Mouse (Mus musculus) E14TG2a.4 (cell line): ENCODE results near the gene Prkce.

Experiments used
- H3K27me3 ChIP-seq: 2 replicates; pipeline ENCODE4 v1.6.1; 2014; ENCODE audit warnings: low read length, control low read depth; ENCODE audit not compliant: insufficient read depth
- H3K36me3 ChIP-seq: 2 replicates; pipeline ENCODE4 v1.6.1; 2014; ENCODE audit warnings: low read length, control low read depth; ENCODE audit not compliant: insufficient read depth
- H3K4me1 ChIP-seq: replicated peaks from 2 replicates; pipeline ENCODE4 v1.6.1; 2014; ENCODE audit warnings: low read depth, low read length, control low read depth
- H3K4me3 ChIP-seq: replicated peaks from 2 replicates; pipeline ENCODE4 v1.5.1; 2014; ENCODE audit warnings: mild to moderate bottlenecking, low read length
- H3K9me3 ChIP-seq: 2 replicates; pipeline ENCODE4 v1.6.1; 2014; ENCODE audit warnings: low read length, control low read depth
- CTCF ChIP-seq: conservative IDR thresholded peaks from 2 replicates; pipeline ENCODE4 v1.5.1; 2014; ENCODE audit warnings: low read length
- NANOG ChIP-seq: IDR thresholded peaks from 2 replicates; pipeline ENCODE4 v1.6.1; 2014; ENCODE audit warnings: borderline replicate concordance, low read length, mixed read lengths
- POU5F1 ChIP-seq: IDR thresholded peaks from 2 replicates; pipeline ENCODE4 v1.6.1; 2014; ENCODE audit warnings: low read length, borderline replicate concordance

The Prkce gene

GRCm38 (mm10) chr17:86539881-86540430 lies 372.4 kb downstream of the Prkce start:
- Histone ChIP-seq H3K4me3 (no peak overlapping the region), H3K27me3 (no peaks in the 10 kb centered on the region), H3K36me3 (no peaks in the 10 kb centered on the region), H3K9me3 (no peaks in the 10 kb centered on the region), H3K4me1 (peaks cover 8% of the 10 kb centered on the region)
- TF ChIP-seq POU5F1 (no peak), CTCF (no peak), NANOG (no peak)

- TF ChIP-seq NANOG (no peak), CTCF (no peak), POU5F1 (no peak)
- Histone ChIP-seq H3K9me3 (no peaks in the 10 kb centered on the region), H3K36me3 (no peaks in the 10 kb centered on the region), H3K4me3 (no peak overlapping the region), H3K27me3 (no peaks in the 10 kb centered on the region), H3K4me1 (no peaks in the 10 kb centered on the region)
Measured at GRCm38 (mm10) chr17:86546529-86546928, 378.9 kb downstream of the Prkce start.

GRCm38 (mm10) chr17:86549128-86549527 lies 381.5 kb downstream of the Prkce start:
- Histone ChIP-seq H3K4me3 (no peak overlapping the region), H3K4me1 (no peaks in the 10 kb centered on the region), H3K36me3 (no peaks in the 10 kb centered on the region), H3K27me3 (no peaks in the 10 kb centered on the region), H3K9me3 (no peaks in the 10 kb centered on the region)
- TF ChIP-seq POU5F1, result no peak
- no peak for TF ChIP-seq CTCF
- TF ChIP-seq NANOG, result no peak

GRCm38 (mm10) chr17:86551561-86551960 lies 384.0 kb downstream of the Prkce start:
- no peaks in the 10 kb centered on the region for H3K4me1 ChIP-seq
- no peaks in the 10 kb centered on the region for H3K27me3 ChIP-seq
- H3K4me3 ChIP-seq, result no peak overlapping the region
- TF ChIP-seq NANOG (no peak), CTCF (no peak), POU5F1 (no peak)
- no peaks in the 10 kb centered on the region; the same call in 1 of the 2 replicates for H3K9me3 ChIP-seq
- no peaks in the 10 kb centered on the region for H3K36me3 ChIP-seq

GRCm38 (mm10) chr17:86551995-86552394 lies 384.4 kb downstream of the Prkce start:
- H3K9me3 ChIP-seq, result peaks cover 4% of the 10 kb centered on the region
- no peaks in the 10 kb centered on the region for H3K27me3 ChIP-seq
- H3K4me1 ChIP-seq, result no peaks in the 10 kb centered on the region
- no peak overlapping the region for H3K4me3 ChIP-seq
- H3K36me3 ChIP-seq, result no peaks in the 10 kb centered on the region
- TF ChIP-seq POU5F1 (no peak), NANOG (no peak), CTCF (no peak)

GRCm38 (mm10) chr17:86559206-86559891 lies 391.8 kb downstream of the Prkce start:
- H3K36me3 ChIP-seq, result no peaks in the 10 kb centered on the region
- peaks cover 11% of the 10 kb centered on the region for H3K4me1 ChIP-seq
- no peak overlapping the region for H3K4me3 ChIP-seq
- peaks cover 44% of the 10 kb centered on the region for H3K9me3 ChIP-seq
- H3K27me3 ChIP-seq, result no peaks in the 10 kb centered on the region
- TF ChIP-seq CTCF (no peak), POU5F1 (no peak), NANOG (no peak)

GRCm38 (mm10) chr17:86560499-86560898 lies 392.9 kb downstream of the Prkce start:
- Histone ChIP-seq H3K9me3 (peaks cover 44% of the 10 kb centered on the region), H3K27me3 (no peaks in the 10 kb centered on the region), H3K4me3 (no peak overlapping the region), H3K36me3 (no peaks in the 10 kb centered on the region), H3K4me1 (peaks cover 11% of the 10 kb centered on the region)
- no peak for TF ChIP-seq CTCF
- TF ChIP-seq NANOG, result no peak
- TF ChIP-seq POU5F1, result no peak

- no peaks in the 10 kb centered on the region for H3K4me1 ChIP-seq
- peaks cover 9% of the 10 kb centered on the region for H3K9me3 ChIP-seq
- no peak overlapping the region for H3K4me3 ChIP-seq
- TF ChIP-seq NANOG (no peak), POU5F1 (no peak), CTCF (no peak)
- no peaks in the 10 kb centered on the region for H3K27me3 ChIP-seq
- H3K36me3 ChIP-seq, result no peaks in the 10 kb centered on the region
Measured at GRCm38 (mm10) chr17:86570491-86570890, 402.9 kb downstream of the Prkce start.
